Mouse (Mus musculus): ENCODE measurements at regions not wholly inside any gene's neighbourhood (a gene's known extent, or its start where the extent isn't known, plus 50 kb on each side); places are given as distances from the start of the nearest gene placed in this dataset.

DNA sequence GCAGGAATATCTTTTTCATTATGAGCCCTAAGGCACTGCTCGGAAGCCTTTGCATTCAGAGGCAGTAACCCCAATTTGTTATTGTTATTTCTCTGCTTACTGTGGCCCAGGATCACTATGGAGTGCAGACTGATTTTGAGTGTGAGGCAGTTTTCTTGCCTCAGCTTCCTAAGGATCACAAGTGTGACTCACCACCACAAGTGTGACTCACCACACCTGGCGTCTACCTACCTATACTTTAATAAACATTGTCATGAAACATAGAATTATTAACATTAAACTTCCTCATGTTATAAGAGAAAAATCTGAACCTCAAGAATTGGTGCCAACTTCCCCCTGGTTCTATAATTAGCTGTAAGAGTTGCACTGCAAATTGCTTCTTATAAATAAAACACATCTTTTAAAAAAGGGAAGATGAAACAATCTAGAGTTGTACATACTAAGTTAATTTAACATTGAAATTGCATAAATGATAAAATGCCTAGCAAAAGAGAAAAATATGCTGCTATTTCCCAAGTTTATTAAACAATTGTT lies 52.4 kb upstream of the Cdkn2b start:
- TF ChIP-seq EP300 (IDR thresholded peaks at IDR 0.05), result no peak
- no peak for TF ChIP-seq CTCF (IDR thresholded peaks at IDR 0.05)
- no peaks in the 10 kb centered on the region for H3K9me3 ChIP-seq (ENCODE audit: low read length)
- H3K36me3 ChIP-seq (ENCODE audit: insufficient read depth, low read length), result no peaks in the 10 kb centered on the region
- WGBS, result 61% methylated on average over 2 of the region's 2 CpGs
- no peak overlapping the region for H3K4me3 ChIP-seq (ENCODE audit: low read depth, low read length)
- no peak overlapping the region for H3K9ac ChIP-seq (replicated peaks; ENCODE audit: low read depth)
- no peak overlapping the region for H3K4me2 ChIP-seq (replicated peaks; ENCODE audit: low read depth, low read length)
- DNase-seq (ENCODE audit: low spot score), result no peak
- no peaks in the 10 kb centered on the region for H3K27me3 ChIP-seq (replicated peaks; ENCODE audit: insufficient read depth, low read length)
- ATAC-seq, result no peak
- H3K27ac ChIP-seq (ENCODE audit: low read length), result no peak overlapping the region
- no peaks in the 10 kb centered on the region for H3K4me1 ChIP-seq (ENCODE audit: insufficient read depth, low read depth, low read length)

DNA sequence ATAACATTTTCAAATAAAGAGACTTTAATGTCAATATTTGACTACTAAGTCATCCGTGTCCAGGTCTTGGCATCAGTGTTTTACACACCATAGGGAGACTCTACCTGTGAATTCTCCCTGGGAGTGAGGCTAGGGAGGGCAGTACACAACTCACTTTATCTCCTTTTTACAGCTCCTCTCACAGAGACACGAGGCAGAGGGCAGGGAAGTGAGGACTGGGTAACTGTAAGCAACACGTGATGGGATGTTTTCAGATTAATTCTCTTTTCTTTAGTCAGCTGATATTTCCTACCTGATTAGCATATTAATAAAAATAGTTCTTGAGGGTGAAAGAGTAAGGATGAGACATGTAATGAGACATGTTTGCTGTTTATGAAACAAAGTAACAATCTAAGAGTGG lies 51.8 kb upstream of the Cdkn2b start:
- DNase-seq (ENCODE audit: low spot score) (no peak), ATAC-seq (no peak)
- Histone ChIP-seq H3K9me3 (ENCODE audit: low read length) (no peaks in the 10 kb centered on the region), H3K36me3 (ENCODE audit: insufficient read depth, low read length) (no peaks in the 10 kb centered on the region), H3K27ac (ENCODE audit: low read length) (no peak overlapping the region), H3K4me1 (ENCODE audit: insufficient read depth, low read depth, low read length) (no peaks in the 10 kb centered on the region), H3K4me2 (replicated peaks; ENCODE audit: low read depth, low read length) (no peak overlapping the region), H3K27me3 (replicated peaks; ENCODE audit: insufficient read depth, low read length) (no peaks in the 10 kb centered on the region), H3K4me3 (ENCODE audit: low read depth, low read length) (no peak overlapping the region), H3K9ac (replicated peaks; ENCODE audit: low read depth) (no peak overlapping the region)
- TF ChIP-seq EP300 (IDR thresholded peaks at IDR 0.05), result no peak
- no peak for TF ChIP-seq CTCF (IDR thresholded peaks at IDR 0.05)
- WGBS, result 33% methylated on average over 3 of the region's 3 CpGs

DNA sequence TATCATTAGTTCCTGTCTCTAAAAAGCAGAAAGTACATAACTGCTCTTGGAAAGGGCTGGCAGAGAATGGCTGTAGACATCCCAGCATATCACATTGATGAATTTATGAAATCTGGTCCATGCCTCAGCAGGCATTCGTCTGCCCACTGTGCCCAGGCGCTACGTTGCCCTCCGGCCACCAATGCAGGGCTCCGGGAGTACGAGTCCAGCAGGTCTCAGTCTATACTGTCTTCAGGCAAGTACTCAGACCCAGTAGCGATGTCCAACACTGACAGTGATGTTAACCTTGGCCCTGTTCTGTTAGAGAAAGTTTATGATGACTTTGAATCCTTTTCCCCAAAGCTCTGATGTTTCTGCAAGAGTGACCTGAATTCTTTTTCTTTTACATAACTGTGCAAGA lies 50.5 kb upstream of the Cdkn2b start:
- Histone ChIP-seq H3K9me3 (ENCODE audit: low read length) (no peaks in the 10 kb centered on the region), H3K9ac (replicated peaks; ENCODE audit: low read depth) (no peak overlapping the region), H3K4me3 (ENCODE audit: low read depth, low read length) (no peak overlapping the region), H3K4me1 (ENCODE audit: insufficient read depth, low read depth, low read length) (no peaks in the 10 kb centered on the region), H3K36me3 (ENCODE audit: insufficient read depth, low read length) (no peaks in the 10 kb centered on the region), H3K4me2 (replicated peaks; ENCODE audit: low read depth, low read length) (no peak overlapping the region), H3K27me3 (replicated peaks; ENCODE audit: insufficient read depth, low read length) (no peaks in the 10 kb centered on the region), H3K27ac (ENCODE audit: low read length) (no peak overlapping the region)
- no peak for TF ChIP-seq EP300 (IDR thresholded peaks at IDR 0.05)
- TF ChIP-seq CTCF (IDR thresholded peaks at IDR 0.05), result no peak
- ATAC-seq, result no peak
- no peak for DNase-seq (ENCODE audit: low spot score)
- 87% methylated on average over 7 of the region's 7 CpGs for WGBS
